Mouse (Mus musculus): ENCODE results near the gene Krt88.

DNA sequence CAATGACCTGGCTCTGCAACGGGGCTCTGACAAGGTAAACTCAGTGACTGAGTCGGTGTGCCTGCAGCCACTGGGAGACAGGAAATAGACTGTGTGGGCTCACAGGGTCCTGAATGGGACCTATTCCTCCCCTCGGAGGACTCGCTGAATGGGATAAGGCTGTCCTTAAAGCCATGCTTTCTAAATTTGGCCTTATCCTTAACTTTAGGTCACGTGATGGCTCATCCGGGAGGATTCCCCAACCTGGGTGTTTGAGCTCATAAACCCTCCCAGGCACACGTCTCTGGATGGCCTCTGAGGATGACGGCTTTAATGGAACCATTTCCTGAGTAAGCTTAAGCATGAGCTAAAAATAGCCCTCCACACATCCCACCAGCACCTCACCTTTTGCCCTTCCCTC, 45.2 kb downstream of the Krt88 start:
- TF ChIP-seq EP300 (IDR thresholded peaks at IDR 0.05; ENCODE audit: insufficient read depth, low read depth, low read length) (no peak), POLR2A (IDR thresholded peaks at IDR 0.05; ENCODE audit: insufficient read depth, low read depth, low read length) (no peak)
